Mouse (Mus musculus): ENCODE results near the gene Grm8. TPM values are rescaled to one million over a fixed set of nuclear protein-coding genes. Genes with fewer than 3 reads are reported as not detected.

Grm8 gene
- polyA plus RNA-seq, 1 experiment from 2014 or later, result 16.1 TPM

DNA sequence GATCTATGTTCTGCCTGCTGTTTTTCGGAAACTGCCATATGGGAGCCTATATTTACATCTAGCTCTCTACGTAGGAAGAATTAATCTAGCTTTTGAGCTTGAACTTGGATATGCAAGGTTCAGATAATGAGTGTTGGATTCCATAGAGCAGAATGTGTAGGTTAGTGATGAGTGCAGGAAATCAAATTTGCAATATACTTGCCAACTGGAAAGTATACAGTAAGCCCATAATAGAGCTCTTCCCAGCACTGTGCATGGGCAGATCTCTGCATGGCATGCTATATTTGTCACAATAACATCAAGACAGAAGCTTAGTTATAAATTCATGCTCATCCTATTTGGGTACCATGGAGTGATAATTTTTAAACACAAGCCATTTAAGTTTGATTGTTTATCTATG lies 763.9 kb downstream of the Grm8 start:
- Histone ChIP-seq H3K27me3 (replicated peaks; ENCODE audit: control insufficient read depth, insufficient read depth, low read length) (no peaks in the 10 kb centered on the region), H3K27ac (ENCODE audit: low read depth, low read length) (no peak overlapping the region), H3K9me3 (ENCODE audit: control insufficient read depth, low read length) (no peaks in the 10 kb centered on the region), H3K9ac (ENCODE audit: low read depth, low read length) (no peak overlapping the region), H3K4me2 (ENCODE audit: low read length) (no peak overlapping the region), H3K4me1 (ENCODE audit: control insufficient read depth, insufficient read depth, low read depth, low read length) (no peaks in the 10 kb centered on the region), H3K4me3 (ENCODE audit: low read length) (no peak overlapping the region), H3K36me3 (ENCODE audit: control insufficient read depth, insufficient read depth, low read length) (no peaks in the 10 kb centered on the region)
- ATAC-seq, result no peak
- WGBS, result 63% methylated on average over 2 of the region's 2 CpGs

DNA sequence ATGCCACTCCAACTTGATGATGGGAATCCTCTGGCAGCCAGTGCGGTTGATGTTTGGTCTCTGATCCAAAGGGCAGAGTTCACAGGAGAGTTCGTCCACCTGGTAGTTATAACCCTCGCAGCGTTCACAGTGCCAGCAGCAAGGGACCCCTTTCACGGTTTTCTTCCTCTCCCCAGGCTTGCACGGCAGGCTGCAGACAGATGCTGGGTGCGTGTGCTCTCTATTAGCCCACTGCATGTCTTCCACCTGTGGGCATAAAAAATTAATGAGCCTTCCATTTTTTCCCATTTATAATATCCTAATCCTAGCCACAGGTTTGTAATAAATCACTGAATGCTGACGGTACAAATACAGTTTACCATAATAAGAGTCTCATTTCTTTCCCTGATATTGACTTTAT lies 771.2 kb downstream of the Grm8 start:
- Histone ChIP-seq H3K9ac (ENCODE audit: low read depth, low read length) (no peak overlapping the region), H3K4me3 (ENCODE audit: low read length) (no peak overlapping the region), H3K27me3 (replicated peaks; ENCODE audit: control insufficient read depth, insufficient read depth, low read length) (no peaks in the 10 kb centered on the region), H3K4me1 (ENCODE audit: control insufficient read depth, insufficient read depth, low read depth, low read length) (no peaks in the 10 kb centered on the region), H3K36me3 (ENCODE audit: control insufficient read depth, insufficient read depth, low read length) (no peaks in the 10 kb centered on the region), H3K4me2 (ENCODE audit: low read length) (no peak overlapping the region), H3K27ac (ENCODE audit: low read depth, low read length) (no peak overlapping the region), H3K9me3 (ENCODE audit: control insufficient read depth, low read length) (no peaks in the 10 kb centered on the region)
- no peak for ATAC-seq
- 80% methylated on average over 8 of the region's 8 CpGs for WGBS

GRCm38 (mm10) chr6:27360440-27360839 lies 774.5 kb downstream of the Grm8 start:
- no peak overlapping the region for H3K4me3 ChIP-seq (ENCODE audit: low read length)
- ATAC-seq, result no peak
- H3K27ac ChIP-seq (ENCODE audit: low read depth, low read length), result no peak overlapping the region
- H3K36me3 ChIP-seq (ENCODE audit: control insufficient read depth, insufficient read depth, low read length), result no peaks in the 10 kb centered on the region
- H3K4me2 ChIP-seq (ENCODE audit: low read length), result no peak overlapping the region
- H3K9me3 ChIP-seq (ENCODE audit: control insufficient read depth, low read length), result no peaks in the 10 kb centered on the region
- no peaks in the 10 kb centered on the region for H3K4me1 ChIP-seq (ENCODE audit: control insufficient read depth, insufficient read depth, low read depth, low read length)
- no peak overlapping the region for H3K9ac ChIP-seq (ENCODE audit: low read depth, low read length)
- H3K27me3 ChIP-seq (replicated peaks; ENCODE audit: control insufficient read depth, insufficient read depth, low read length), result no peaks in the 10 kb centered on the region

GRCm38 (mm10) chr6:27351147-27351546 lies 783.8 kb downstream of the Grm8 start:
- no peak overlapping the region for H3K4me2 ChIP-seq (ENCODE audit: low read length)
- no peaks in the 10 kb centered on the region for H3K27me3 ChIP-seq (replicated peaks; ENCODE audit: control insufficient read depth, insufficient read depth, low read length)
- no peak for ATAC-seq
- no peaks in the 10 kb centered on the region for H3K36me3 ChIP-seq (ENCODE audit: control insufficient read depth, insufficient read depth, low read length)
- 92% methylated on average over 4 of the region's 4 CpGs for WGBS
- no peak overlapping the region for H3K4me3 ChIP-seq (ENCODE audit: low read length)
- no peak overlapping the region for H3K9ac ChIP-seq (ENCODE audit: low read depth, low read length)
- no peak overlapping the region for H3K27ac ChIP-seq (ENCODE audit: low read depth, low read length)
- H3K4me1 ChIP-seq (ENCODE audit: control insufficient read depth, insufficient read depth, low read depth, low read length), result no peaks in the 10 kb centered on the region
- no peaks in the 10 kb centered on the region for H3K9me3 ChIP-seq (ENCODE audit: control insufficient read depth, low read length)

- WGBS, result 72% methylated on average over 2 of the region's 2 CpGs
- H3K36me3 ChIP-seq (ENCODE audit: control insufficient read depth, insufficient read depth, low read length), result no peaks in the 10 kb centered on the region
- ATAC-seq, result no peak
- no peak overlapping the region for H3K27ac ChIP-seq (ENCODE audit: low read depth, low read length)
- H3K9me3 ChIP-seq (ENCODE audit: control insufficient read depth, low read length), result no peaks in the 10 kb centered on the region
- H3K4me2 ChIP-seq (ENCODE audit: low read length), result no peak overlapping the region
- H3K4me1 ChIP-seq (ENCODE audit: control insufficient read depth, insufficient read depth, low read depth, low read length), result no peaks in the 10 kb centered on the region
- H3K4me3 ChIP-seq (ENCODE audit: low read length), result no peak overlapping the region
- H3K9ac ChIP-seq (ENCODE audit: low read depth, low read length), result no peak overlapping the region
- no peaks in the 10 kb centered on the region for H3K27me3 ChIP-seq (replicated peaks; ENCODE audit: control insufficient read depth, insufficient read depth, low read length)
Observed at GRCm38 (mm10) chr6:27348272-27348671, 786.7 kb downstream of the Grm8 start.

DNA sequence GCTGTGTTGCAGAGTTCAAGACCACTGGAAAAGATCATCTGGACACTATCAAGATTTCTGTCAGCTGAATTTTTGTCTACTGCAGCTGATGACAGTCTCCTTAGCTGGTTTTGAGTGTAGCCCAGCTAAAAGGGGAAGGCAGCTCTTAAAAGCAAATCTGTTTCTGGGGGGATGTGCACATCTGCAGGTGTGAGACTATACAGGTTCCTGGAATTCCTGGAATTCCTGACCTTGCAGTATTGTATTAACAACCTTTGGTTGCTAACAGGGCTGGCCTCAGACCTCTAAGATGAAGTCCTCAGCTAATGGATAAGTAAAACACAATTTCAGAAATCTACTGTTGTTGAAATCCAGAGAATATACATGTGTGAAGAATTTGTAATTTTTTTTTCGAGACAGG lies 788.7 kb downstream of the Grm8 start:
- H3K9me3 ChIP-seq (ENCODE audit: control insufficient read depth, low read length), result no peaks in the 10 kb centered on the region
- no peak overlapping the region for H3K27ac ChIP-seq (ENCODE audit: low read depth, low read length)
- no peak overlapping the region for H3K9ac ChIP-seq (ENCODE audit: low read depth, low read length)
- no peak for ATAC-seq
- no peak overlapping the region for H3K4me3 ChIP-seq (ENCODE audit: low read length)
- H3K4me1 ChIP-seq (ENCODE audit: control insufficient read depth, insufficient read depth, low read depth, low read length), result no peaks in the 10 kb centered on the region
- H3K36me3 ChIP-seq (ENCODE audit: control insufficient read depth, insufficient read depth, low read length), result no peaks in the 10 kb centered on the region
- H3K27me3 ChIP-seq (replicated peaks; ENCODE audit: control insufficient read depth, insufficient read depth, low read length), result no peaks in the 10 kb centered on the region
- 70% methylated on average over 1 of the region's 1 CpGs for WGBS
- H3K4me2 ChIP-seq (ENCODE audit: low read length), result no peak overlapping the region

- no peak overlapping the region for H3K27ac ChIP-seq (ENCODE audit: low read depth, low read length)
- H3K4me2 ChIP-seq (ENCODE audit: low read length), result no peak overlapping the region
- H3K36me3 ChIP-seq (ENCODE audit: control insufficient read depth, insufficient read depth, low read length), result no peaks in the 10 kb centered on the region
- no peaks in the 10 kb centered on the region for H3K9me3 ChIP-seq (ENCODE audit: control insufficient read depth, low read length)
- no peak overlapping the region for H3K9ac ChIP-seq (ENCODE audit: low read depth, low read length)
- no peaks in the 10 kb centered on the region for H3K4me1 ChIP-seq (ENCODE audit: control insufficient read depth, insufficient read depth, low read depth, low read length)
- ATAC-seq, result no peak
- H3K27me3 ChIP-seq (replicated peaks; ENCODE audit: control insufficient read depth, insufficient read depth, low read length), result no peaks in the 10 kb centered on the region
- WGBS, result 84% methylated on average over 4 of the region's 4 CpGs
- H3K4me3 ChIP-seq (ENCODE audit: low read length), result no peak overlapping the region
Observed at GRCm38 (mm10) chr6:27340131-27340530, 794.8 kb downstream of the Grm8 start.

DNA sequence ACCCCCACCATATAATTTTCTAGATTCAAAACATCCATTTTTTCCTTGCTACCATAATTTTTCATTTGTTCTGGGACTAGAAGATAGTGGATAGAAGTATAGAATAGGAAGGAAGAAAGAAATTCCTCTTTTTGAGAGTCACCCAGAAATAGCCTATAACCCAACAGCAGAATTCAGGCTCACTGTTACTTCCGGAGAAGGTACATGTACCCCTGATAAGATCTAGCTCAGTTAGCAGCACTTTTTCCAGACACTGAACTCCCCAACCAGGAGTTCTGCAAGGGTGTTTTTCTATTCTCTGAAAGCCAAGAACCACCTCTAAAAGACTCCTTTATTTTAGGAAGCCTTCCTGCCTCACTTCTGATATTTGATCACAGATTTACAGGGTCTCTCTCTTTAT lies 816.4 kb downstream of the Grm8 start:
- H3K9ac ChIP-seq (ENCODE audit: low read depth, low read length), result no peak overlapping the region
- H3K4me3 ChIP-seq (ENCODE audit: low read length), result no peak overlapping the region
- no peak overlapping the region for H3K4me2 ChIP-seq (ENCODE audit: low read length)
- H3K27me3 ChIP-seq (replicated peaks; ENCODE audit: control insufficient read depth, insufficient read depth, low read length), result no peaks in the 10 kb centered on the region
- no peak overlapping the region for H3K27ac ChIP-seq (ENCODE audit: low read depth, low read length)
- H3K36me3 ChIP-seq (ENCODE audit: control insufficient read depth, insufficient read depth, low read length), result no peaks in the 10 kb centered on the region
- H3K9me3 ChIP-seq (ENCODE audit: control insufficient read depth, low read length), result no peaks in the 10 kb centered on the region
- H3K4me1 ChIP-seq (ENCODE audit: control insufficient read depth, insufficient read depth, low read depth, low read length), result no peaks in the 10 kb centered on the region; the same call in 1 of the 2 replicates
- ATAC-seq, result no peak
- WGBS, result 74% methylated on average over 1 of the region's 1 CpGs

GRCm38 (mm10) chr6:27317422-27317821 lies 817.6 kb downstream of the Grm8 start:
- Histone ChIP-seq H3K9ac (ENCODE audit: low read depth, low read length) (no peak overlapping the region), H3K27ac (ENCODE audit: low read depth, low read length) (no peak overlapping the region), H3K36me3 (ENCODE audit: control insufficient read depth, insufficient read depth, low read length) (no peaks in the 10 kb centered on the region), H3K4me3 (ENCODE audit: low read length) (no peak overlapping the region), H3K4me2 (ENCODE audit: low read length) (no peak overlapping the region), H3K9me3 (ENCODE audit: control insufficient read depth, low read length) (no peaks in the 10 kb centered on the region), H3K27me3 (replicated peaks; ENCODE audit: control insufficient read depth, insufficient read depth, low read length) (no peaks in the 10 kb centered on the region), H3K4me1 (ENCODE audit: control insufficient read depth, insufficient read depth, low read depth, low read length) (no peaks in the 10 kb centered on the region; the same call in 1 of the 2 replicates)
- 59% methylated on average over 3 of the region's 3 CpGs for WGBS
- ATAC-seq, result peak; percentile 92

- H3K27ac ChIP-seq (ENCODE audit: low read depth, low read length), result no peak overlapping the region
- no peaks in the 10 kb centered on the region for H3K27me3 ChIP-seq (replicated peaks; ENCODE audit: control insufficient read depth, insufficient read depth, low read length)
- 91% methylated on average over 1 of the region's 1 CpGs for whole genome bisulfite sequencing
Observed at GRCm38 (mm10) chr6:27316018-27316417, 819.0 kb downstream of the Grm8 start.

More at GRCm38 (mm10) chr6:27316018-27316417, 819.0 kb downstream of the Grm8 start:
- no peak overlapping the region for H3K9ac ChIP-seq (ENCODE audit: low read depth, low read length)
- H3K4me1 ChIP-seq (ENCODE audit: control insufficient read depth, insufficient read depth, low read depth, low read length), result no peaks in the 10 kb centered on the region; the same call in 1 of the 2 replicates
- H3K4me3 ChIP-seq (ENCODE audit: low read length), result no peak overlapping the region
- H3K9me3 ChIP-seq (ENCODE audit: control insufficient read depth, low read length), result no peaks in the 10 kb centered on the region
- no peaks in the 10 kb centered on the region for H3K36me3 ChIP-seq (ENCODE audit: control insufficient read depth, insufficient read depth, low read length)
- H3K4me2 ChIP-seq (ENCODE audit: low read length), result no peak overlapping the region
- ATAC-seq, result no peak

Data from hindbrain, embryonic 16.5 days (tissue).